Mouse (Mus musculus) neutrophil, adult 5-6 weeks (primary cell): ENCODE measurements at regions not wholly inside any gene's neighbourhood (a gene's known extent, or its start where the extent isn't known, plus 50 kb on each side); places are given as distances from the start of the nearest gene placed in this dataset.
A peak's percentile ranks its signal among the peaks of the same experiment; 100 is the strongest.
"Not testable (repeated sequence)": the region's sequence is repeated elsewhere in the genome, so short reads cannot be mapped to it uniquely, and the experiment has no call there.

Source experiments
- ATAC-seq: fragments of 151-379, 151-347 bp; 2 replicates; pipeline ENCODE4 v1.8.0; 2017; ENCODE audit warnings: mild to moderate bottlenecking, moderate TSS enrichment; ENCODE audit not compliant: insufficient number of reproducible peaks, poor library complexity, low FRiP score, severe bottlenecking; ENCODE audit errors: extremely low read depth

DNA sequence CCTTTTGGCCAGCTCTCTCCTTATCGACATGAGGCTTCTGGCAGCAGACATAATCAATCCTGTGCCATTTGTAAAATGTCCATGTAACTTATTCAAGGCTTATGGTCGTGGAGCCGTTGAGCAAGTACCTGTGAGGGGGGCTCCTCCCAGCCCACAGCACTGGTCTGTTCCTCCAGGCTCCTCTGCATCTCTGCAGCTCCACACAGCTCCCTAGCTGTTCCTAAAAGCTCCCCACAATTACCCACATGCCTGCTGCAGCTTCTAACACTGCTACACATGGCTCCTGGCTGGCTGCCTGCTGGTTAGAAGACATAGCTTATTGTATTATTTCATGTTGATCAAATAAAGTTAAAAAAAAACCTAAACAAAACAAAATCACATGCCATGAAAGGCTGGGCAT is 77.9 kb downstream of the Tcp10c start:
- not testable (repeated sequence) for ATAC-seq

- not testable (repeated sequence) for ATAC-seq
Measured at GRCm38 (mm10) chr17:13434146-13434545, 79.8 kb downstream of the Tcp10c start.

- not testable (repeated sequence) for ATAC-seq
Measured at GRCm38 (mm10) chr17:13438790-13439189, 84.4 kb downstream of the Tcp10c start.

DNA sequence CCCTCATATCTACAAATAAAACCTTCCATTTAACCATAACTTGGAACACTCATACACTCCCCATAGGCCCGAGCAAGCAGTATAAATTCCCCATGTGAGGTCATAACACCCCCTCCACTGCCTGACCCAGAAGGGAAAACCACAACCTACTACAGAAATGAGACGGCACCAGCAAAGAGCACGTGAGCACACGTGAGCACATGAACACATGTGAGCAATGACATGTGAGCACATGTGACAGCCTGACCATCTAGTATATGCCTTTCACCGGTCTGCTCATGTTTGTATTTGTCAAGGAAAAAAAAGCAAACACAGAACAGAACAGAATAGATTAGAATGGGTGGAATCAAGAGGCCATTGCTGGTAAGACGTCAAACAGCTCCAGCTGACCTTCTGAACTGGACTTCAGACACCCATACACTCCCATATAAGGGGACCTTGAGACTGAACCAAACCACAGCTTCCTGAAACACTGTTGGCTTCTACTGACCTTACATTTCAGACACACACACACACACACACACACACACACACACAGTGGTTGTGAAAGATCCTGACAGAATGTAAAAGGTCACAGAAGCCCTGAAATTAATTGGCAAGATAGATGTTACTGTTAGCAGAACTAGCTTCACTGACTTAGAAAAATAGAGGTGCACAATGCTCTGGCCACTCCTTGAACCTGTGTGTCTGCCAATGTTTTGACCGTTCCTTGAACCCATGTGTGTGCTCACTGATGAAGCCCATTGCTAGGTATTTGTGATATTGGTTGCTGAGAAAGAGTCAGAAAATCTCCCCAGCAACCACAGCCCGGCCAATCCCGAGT is 86.5 kb downstream of the Tcp10c start:
- peak; percentile 49 for ATAC-seq

DNA sequence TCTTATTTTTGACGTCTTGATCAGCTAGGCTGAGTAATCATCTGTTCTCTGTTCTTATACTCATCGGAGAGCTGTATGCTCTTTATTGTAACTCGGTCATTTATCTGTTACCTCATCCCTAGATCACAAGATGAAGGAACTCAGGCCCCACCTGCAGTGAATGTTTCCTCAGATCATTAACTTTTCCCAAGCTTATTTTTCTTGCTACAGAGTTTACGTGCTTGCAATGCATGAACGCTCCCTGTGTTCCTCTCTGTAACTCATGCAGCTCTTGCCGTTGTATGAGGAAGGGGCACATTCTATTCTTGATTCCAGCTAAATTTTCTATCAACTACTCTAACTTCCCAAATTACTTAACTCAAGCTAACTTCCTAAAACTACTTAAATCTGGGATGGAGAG is 87.9 kb downstream of the Tcp10c start:
- not testable (repeated sequence) for ATAC-seq

DNA sequence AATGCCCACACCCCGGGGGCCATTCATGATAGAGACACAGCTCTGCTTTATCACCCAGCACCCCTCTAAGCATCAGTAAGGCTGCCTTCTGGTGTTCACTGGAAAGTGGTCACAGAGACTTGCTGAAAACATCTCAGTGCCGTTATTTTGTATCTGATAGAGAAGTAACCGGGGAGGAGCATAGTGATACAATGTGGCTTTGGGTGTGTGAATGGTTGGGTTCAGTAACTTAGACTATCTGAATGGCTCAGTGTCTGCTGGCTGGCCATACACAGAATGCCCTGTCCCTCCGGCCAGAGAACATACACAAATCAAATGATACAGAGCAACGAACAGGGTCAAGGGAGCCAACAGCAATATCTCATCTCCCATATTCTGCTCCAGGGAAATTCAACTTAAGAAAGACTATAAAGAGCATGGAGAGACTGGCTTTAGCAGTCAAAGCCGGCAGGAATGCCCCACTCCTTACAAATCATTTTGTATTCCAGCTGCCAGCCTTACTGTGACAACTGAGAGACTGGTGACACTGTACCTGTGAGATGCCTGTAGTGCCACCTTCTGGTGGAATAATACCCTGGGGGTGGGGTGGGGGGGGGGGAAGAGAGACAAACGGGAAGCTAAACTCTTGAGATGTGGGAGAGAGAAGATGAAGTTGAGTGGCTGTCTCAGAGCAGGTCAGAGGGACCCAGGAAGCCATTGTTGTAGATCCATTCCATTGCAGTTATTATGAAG is 102.7 kb downstream of the Tcp10c start:
- ATAC-seq: peak; percentile 18; the same call in 1 of the 2 replicates

DNA sequence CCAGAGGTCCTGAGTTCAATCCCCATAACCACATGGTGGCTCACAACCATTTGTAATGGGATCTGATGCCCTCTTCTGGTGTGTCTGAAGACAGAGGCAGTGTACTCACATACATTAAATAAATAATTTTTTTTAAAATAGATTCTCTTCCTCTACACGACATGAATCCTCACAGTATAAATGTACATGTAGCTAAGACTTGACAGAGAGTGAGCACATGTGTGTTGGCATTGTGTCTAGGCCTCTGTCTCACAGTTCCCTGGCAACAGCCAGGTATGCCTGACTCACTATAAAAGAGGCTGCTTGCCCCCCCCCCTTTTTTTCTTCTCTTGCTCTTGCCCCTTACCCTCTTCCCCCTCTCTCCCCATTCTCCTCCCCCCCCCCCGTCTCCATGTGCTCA is 103.6 kb downstream of the Tcp10c start:
- ATAC-seq: not testable (repeated sequence)

GRCm38 (mm10) chr17:13458814-13459213 is 104.4 kb downstream of the Tcp10c start:
- ATAC-seq: not testable (repeated sequence)

GRCm38 (mm10) chr17:13462663-13463062 is 108.3 kb downstream of the Tcp10c start:
- ATAC-seq: not testable (repeated sequence)

GRCm38 (mm10) chr17:13465822-13466221 is 111.5 kb downstream of the Tcp10c start:
- ATAC-seq: not testable (repeated sequence)

GRCm38 (mm10) chr17:13469867-13470380 is 115.6 kb downstream of the Tcp10c start:
- ATAC-seq: not testable (repeated sequence)

DNA sequence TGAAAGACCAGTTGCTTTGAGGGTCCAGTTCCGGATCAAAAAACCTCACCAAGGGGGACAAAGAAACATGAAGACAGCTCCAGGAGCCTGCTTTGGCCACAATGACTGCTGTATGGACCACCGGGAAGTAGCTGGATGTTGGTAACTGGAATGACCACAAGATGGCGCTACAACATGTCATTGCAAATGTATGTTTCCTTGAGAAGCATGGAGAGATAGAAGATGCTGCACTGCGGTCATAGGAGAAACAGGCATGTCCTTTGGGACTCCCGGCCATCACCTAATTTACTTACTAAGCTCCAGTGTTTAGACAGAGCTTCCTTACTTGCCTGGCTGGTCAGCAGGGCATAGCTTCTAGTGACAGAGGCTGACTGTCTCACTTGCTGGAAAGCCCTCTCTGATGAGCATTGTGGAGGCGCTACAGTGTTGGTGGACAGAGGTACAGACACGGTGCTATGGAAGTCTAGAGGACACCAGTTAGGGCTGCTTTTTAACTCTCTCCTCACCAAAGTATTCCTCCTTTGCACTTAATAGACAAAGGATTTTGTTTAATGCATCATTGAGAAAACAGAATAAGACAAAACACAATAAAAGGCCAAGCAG is 118.2 kb downstream of the Tcp10c start:
- ATAC-seq: no peak; the same call in 1 of the 2 replicates

GRCm38 (mm10) chr17:13474310-13475094 is 120.1 kb downstream of the Tcp10c start:
- no peak for ATAC-seq

GRCm38 (mm10) chr17:13478866-13479571 is 124.6 kb downstream of the Tcp10c start:
- no peak for ATAC-seq

- no peak for ATAC-seq
Measured at GRCm38 (mm10) chr17:13479572-13480063, 125.2 kb downstream of the Tcp10c start.

DNA sequence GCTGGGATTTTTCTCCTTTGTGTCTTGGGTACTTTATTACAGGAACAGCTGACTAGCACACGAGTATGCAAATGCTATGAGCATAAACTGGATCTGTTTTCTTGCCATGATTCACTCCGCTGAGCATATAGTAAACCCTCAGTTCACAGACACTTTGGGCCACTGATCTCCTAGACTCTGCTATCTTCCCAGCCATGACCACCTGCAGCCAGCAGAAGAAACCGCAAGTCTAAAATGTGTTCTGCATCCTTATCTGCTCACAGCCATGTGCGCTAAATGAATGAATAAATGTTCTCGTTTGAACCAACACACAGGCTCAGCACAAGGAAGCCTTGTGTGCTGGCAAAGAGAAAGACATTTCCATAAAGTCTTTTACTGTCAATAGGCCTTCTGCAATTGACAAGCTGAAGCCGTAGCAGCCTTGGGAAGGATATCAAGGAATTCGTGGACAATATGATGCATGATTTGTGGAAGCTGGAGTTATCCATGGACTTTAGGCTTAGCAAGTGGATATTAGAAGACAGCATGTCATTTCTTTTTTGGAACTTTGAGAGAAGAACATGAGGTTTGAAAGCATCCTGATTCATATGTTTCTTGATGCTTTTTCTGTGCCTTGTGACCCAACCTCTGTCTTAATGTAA is 127.2 kb downstream of the Tcp10c start:
- ATAC-seq: no peak

- no peak for ATAC-seq
Measured at GRCm38 (mm10) chr17:13482136-13482535, 127.8 kb downstream of the Tcp10c start.
